Mouse (Mus musculus): ENCODE measurements around the gene Akap12. TPM values are rescaled to one million over a fixed set of nuclear protein-coding genes. Genes with fewer than 3 reads are reported as not detected.

Gene Akap12
- 10 to 100 TPM in 1 of 2 experiments, 1 to 10 TPM in 1; 10.0 to 13.0 TPM for total RNA-seq (2021)
- long read RNA-seq, experiment 1, partial matches to known transcripts, result 5 of 5 reads
- long read RNA-seq, experiment 1, other reads (novel, unspliced or antisense), result 0 of 5 reads
- long read RNA-seq, experiment 2, partial matches to known transcripts, result 0 of 1 reads
- long read RNA-seq, experiment 2, other reads (novel, unspliced or antisense), result 1 of 1 reads

- DNase-seq, result peak; percentile 33
These were observed at the start of gene Akap12 for GRCm38 (mm10) chr10:4266041-4266930. Gene Akap12 (plus strand): TSS chr10:4266380.

- no peak for DNase-seq
These were observed 35.4 kb upstream of the Akap12 start for GRCm38 (mm10) chr10:4230563-4231359.

GRCm38 (mm10) chr10:4233102-4233501 lies 33.1 kb upstream of the Akap12 start:
- DNase-seq, result no peak

GRCm38 (mm10) chr10:4239794-4240574 lies 26.2 kb upstream of the Akap12 start:
- no peak for DNase-seq

GRCm38 (mm10) chr10:4243591-4244300 lies 22.4 kb upstream of the Akap12 start:
- DNase-seq, result no peak

GRCm38 (mm10) chr10:4245812-4246211 lies 20.4 kb upstream of the Akap12 start:
- DNase-seq, result no peak

GRCm38 (mm10) chr10:4246407-4246806 lies 19.8 kb upstream of the Akap12 start:
- DNase-seq, result no peak

- DNase-seq, result no peak
These were observed 16.8 kb upstream of the Akap12 start for GRCm38 (mm10) chr10:4249235-4249845.

- DNase-seq, result no peak
These were observed 15.5 kb upstream of the Akap12 start for GRCm38 (mm10) chr10:4250681-4251080.

GRCm38 (mm10) chr10:4253613-4254012 lies 12.6 kb upstream of the Akap12 start:
- DNase-seq, result no peak

GRCm38 (mm10) chr10:4254459-4254858 lies 11.7 kb upstream of the Akap12 start:
- DNase-seq, result no peak

- DNase-seq, result no peak
These were observed 5.3 kb upstream of the Akap12 start for GRCm38 (mm10) chr10:4260925-4261324.

GRCm38 (mm10) chr10:4261359-4261952 lies 4.7 kb upstream of the Akap12 start:
- no peak for DNase-seq

- peak; percentile 24 for DNase-seq
These were observed 539 bp upstream of the Akap12 start for GRCm38 (mm10) chr10:4265641-4266040.

- no peak for DNase-seq
These were observed 741 bp downstream of the Akap12 start for GRCm38 (mm10) chr10:4266931-4267310.

GRCm38 (mm10) chr10:4267481-4267880 lies 1.3 kb downstream of the Akap12 start:
- DNase-seq, result no peak

GRCm38 (mm10) chr10:4268140-4268539 lies 2.0 kb downstream of the Akap12 start:
- DNase-seq, result no peak

- no peak for DNase-seq
These were observed 9.4 kb downstream of the Akap12 start for GRCm38 (mm10) chr10:4275572-4275971.

- no peak for DNase-seq
These were observed 9.9 kb downstream of the Akap12 start for GRCm38 (mm10) chr10:4276081-4276480.

GRCm38 (mm10) chr10:4278041-4278440 lies 11.9 kb downstream of the Akap12 start:
- DNase-seq, result peak; percentile 29

All from gastrocnemius, postnatal 25 days (tissue).